Mouse (Mus musculus): ENCODE data around the gene Nos1. TPM values are rescaled to one million over a fixed set of nuclear protein-coding genes. Genes with fewer than 3 reads are reported as not detected.

Nos1 gene
- polyA plus RNA-seq, 1 experiment from 2014 or later = 7.8 TPM

DNA sequence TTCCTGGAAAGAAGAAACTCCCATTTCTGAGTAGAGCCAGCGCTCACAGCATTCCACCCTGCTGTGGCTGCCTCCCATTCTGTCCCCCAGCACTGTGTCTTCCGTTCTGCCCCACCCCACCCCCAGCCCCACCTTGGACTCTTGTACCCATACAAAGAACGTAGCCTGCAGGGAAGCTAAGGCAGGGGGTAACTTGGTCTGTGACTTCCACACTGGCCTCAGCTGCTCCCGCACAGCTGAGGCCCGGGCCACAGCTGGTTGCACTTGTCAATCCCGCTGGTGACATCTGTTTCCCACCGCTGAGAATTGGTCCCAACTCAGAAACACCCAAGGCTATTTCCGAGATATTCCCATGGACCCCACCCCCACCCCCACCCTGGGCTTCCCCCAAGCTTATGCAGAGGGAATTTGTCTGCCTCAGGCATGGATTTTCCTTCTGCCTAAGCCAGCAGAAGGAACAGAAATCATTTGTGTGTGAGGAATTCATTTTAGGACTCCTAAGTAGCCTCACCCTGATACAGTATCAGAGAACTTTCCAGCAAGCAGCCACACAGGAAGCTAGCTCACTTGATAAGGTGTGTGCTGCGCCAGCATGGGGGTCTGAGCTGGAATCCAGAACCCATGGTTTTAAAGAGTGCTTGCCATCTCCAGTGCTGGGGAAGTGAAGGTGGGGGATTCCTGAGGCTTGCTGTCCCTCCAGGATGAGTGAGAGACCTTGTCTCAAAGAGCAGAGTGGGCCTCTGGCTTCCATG is 117.4 kb downstream of the Nos1 start:
- H3K9ac ChIP-seq (replicated peaks; ENCODE audit: low read depth, low read length) = no peak overlapping the region; the same call in 1 of the 2 replicates
- peaks cover 18% of the 10 kb centered on the region for H3K4me1 ChIP-seq (replicated peaks; ENCODE audit: control insufficient read depth, insufficient read depth, low read length)
- no peaks in the 10 kb centered on the region for H3K9me3 ChIP-seq (ENCODE audit: control insufficient read depth, low read length)
- H3K4me3 ChIP-seq (replicated peaks; ENCODE audit: low read length) = no peak overlapping the region
- no peak overlapping the region for H3K27ac ChIP-seq (ENCODE audit: low read length)
- H3K4me2 ChIP-seq (ENCODE audit: low read length) = no peak overlapping the region
- H3K27me3 ChIP-seq (replicated peaks; ENCODE audit: control insufficient read depth, insufficient read depth, low read length) = no peaks in the 10 kb centered on the region
- WGBS = 19% methylated on average over 9 of the region's 9 CpGs
- no peaks in the 10 kb centered on the region for H3K36me3 ChIP-seq (ENCODE audit: control insufficient read depth, insufficient read depth)
- ATAC-seq = no peak

DNA sequence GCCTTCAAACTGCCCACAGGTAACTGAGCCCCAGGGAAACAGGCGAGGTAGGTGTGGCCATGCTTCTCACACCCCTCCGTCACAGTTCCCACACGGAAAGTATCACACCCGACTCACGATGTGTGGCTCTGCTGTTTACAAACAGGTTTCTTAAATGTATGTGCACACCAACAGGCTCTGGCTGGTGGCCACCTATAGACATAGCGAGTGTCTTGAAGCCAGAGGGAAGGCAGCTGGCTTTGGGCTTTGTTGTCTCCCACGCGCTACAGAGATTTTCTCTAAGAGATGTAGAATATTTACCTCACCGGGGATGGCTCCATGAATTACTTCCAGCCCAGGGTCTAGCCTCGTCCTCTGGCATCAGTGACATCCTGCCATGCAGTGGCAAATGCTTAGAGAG is 118.5 kb downstream of the Nos1 start:
- H3K27ac ChIP-seq (ENCODE audit: low read length) = no peak overlapping the region
- H3K4me1 ChIP-seq (replicated peaks; ENCODE audit: control insufficient read depth, insufficient read depth, low read length) = peaks cover 18% of the 10 kb centered on the region
- no peak overlapping the region for H3K4me3 ChIP-seq (replicated peaks; ENCODE audit: low read length)
- no peaks in the 10 kb centered on the region for H3K9me3 ChIP-seq (ENCODE audit: control insufficient read depth, low read length)
- no peaks in the 10 kb centered on the region for H3K36me3 ChIP-seq (ENCODE audit: control insufficient read depth, insufficient read depth)
- no peak overlapping the region for H3K4me2 ChIP-seq (ENCODE audit: low read length)
- H3K9ac ChIP-seq (replicated peaks; ENCODE audit: low read depth, low read length) = no peak overlapping the region
- ATAC-seq = no peak
- WGBS = 52% methylated on average over 10 of the region's 10 CpGs
- no peaks in the 10 kb centered on the region for H3K27me3 ChIP-seq (replicated peaks; ENCODE audit: control insufficient read depth, insufficient read depth, low read length)

DNA sequence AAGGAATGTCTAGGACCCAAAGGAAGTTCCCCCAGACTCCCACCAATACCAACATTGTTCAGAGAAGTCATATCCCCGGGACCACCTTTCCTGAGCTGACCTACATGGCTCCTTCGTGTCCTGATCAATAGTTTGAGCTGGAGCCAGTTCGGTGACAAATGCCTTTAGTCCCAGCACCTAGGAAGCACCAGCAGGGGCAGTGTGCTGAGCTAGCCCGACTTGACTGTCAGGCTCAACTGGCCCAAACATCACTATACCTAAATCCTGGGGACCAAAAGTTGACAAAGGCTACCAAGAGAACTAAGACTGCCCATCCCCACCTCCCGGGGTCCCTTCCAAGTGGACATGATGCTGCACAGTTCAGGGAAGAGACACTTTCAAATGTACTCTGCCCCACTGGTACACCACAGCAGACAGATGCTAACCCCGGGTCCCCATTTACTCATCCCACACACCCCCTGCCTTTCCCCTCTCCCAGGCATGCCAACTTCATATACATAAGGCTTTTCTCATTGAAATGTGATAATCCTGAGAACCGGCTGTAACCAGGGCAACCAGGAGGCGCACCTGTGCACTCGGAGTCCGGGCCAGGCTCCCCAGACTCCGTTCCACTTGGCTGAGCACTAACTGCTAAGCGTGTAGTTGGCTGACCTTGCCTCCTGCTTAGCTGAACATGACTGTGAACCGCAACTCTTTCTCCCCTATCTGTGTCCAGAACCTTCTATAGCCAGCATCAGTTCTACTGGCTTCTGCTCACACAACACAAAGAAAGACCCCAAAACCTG is 120.3 kb downstream of the Nos1 start:
- ATAC-seq = 0 out of 2 replicates have a peak, but pooled peaks have one; percentile 45

DNA sequence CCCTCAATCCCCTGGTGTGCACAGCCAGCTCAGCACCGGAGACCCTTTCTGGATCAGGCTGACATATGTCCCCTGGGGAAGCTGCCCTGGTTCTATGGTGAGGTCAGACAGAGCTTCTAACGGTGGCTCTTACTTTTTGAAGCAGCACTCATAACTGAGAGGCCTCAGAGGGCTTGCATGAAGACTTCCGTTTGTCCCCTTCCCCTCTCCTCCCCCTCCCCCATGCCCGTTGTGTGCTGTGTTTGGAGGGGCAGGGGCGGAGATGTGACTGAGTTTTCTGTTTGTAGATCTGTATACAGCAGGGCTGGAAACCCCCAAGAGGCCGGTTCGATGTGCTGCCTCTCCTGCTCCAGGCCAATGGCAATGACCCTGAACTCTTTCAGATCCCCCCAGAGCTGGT is 122.7 kb downstream of the Nos1 start:
- H3K4me3 ChIP-seq (replicated peaks; ENCODE audit: low read length) = no peak overlapping the region
- H3K27me3 ChIP-seq (replicated peaks; ENCODE audit: control insufficient read depth, insufficient read depth, low read length) = no peaks in the 10 kb centered on the region
- H3K4me1 ChIP-seq (replicated peaks; ENCODE audit: control insufficient read depth, insufficient read depth, low read length) = peaks cover 11% of the 10 kb centered on the region
- H3K4me2 ChIP-seq (ENCODE audit: low read length) = no peak overlapping the region
- H3K36me3 ChIP-seq (ENCODE audit: control insufficient read depth, insufficient read depth) = no peaks in the 10 kb centered on the region
- no peaks in the 10 kb centered on the region for H3K9me3 ChIP-seq (ENCODE audit: control insufficient read depth, low read length)
- WGBS = 51% methylated on average over 7 of the region's 7 CpGs
- ATAC-seq = no peak
- no peak overlapping the region for H3K27ac ChIP-seq (ENCODE audit: low read length)
- no peak overlapping the region for H3K9ac ChIP-seq (replicated peaks; ENCODE audit: low read depth, low read length)

More for the DNA sequence above, 120.3 kb downstream of the Nos1 start:
- Histone ChIP-seq H3K4me1 (replicated peaks; ENCODE audit: control insufficient read depth, insufficient read depth, low read length) (peaks cover 18% of the 10 kb centered on the region), H3K4me2 (ENCODE audit: low read length) (no peak overlapping the region), H3K4me3 (replicated peaks; ENCODE audit: low read length) (no peak overlapping the region), H3K9ac (replicated peaks; ENCODE audit: low read depth, low read length) (no peak overlapping the region), H3K27me3 (replicated peaks; ENCODE audit: control insufficient read depth, insufficient read depth, low read length) (no peaks in the 10 kb centered on the region), H3K36me3 (ENCODE audit: control insufficient read depth, insufficient read depth) (no peaks in the 10 kb centered on the region), H3K27ac (ENCODE audit: low read length) (no peak overlapping the region), H3K9me3 (ENCODE audit: control insufficient read depth, low read length) (no peaks in the 10 kb centered on the region)
- 9% methylated on average over 13 of the region's 13 CpGs for WGBS

DNA sequence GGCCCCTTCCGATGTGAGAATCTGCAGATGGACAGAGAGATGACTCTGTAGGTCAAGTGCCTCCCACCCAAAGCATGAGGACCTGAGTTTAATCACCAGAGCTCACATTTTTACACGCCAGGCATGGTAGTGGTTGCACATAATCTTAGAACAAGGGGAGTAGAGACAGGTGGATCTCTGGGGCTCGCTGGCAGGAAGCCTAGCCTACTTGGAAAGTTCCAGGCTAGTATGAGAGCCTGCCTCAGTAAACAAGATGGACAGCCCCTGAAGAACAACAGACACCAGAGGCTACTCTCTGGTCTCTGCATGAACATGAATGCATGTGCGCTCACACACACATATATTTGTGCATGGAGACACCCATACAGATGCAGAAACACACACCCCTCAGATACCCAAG is 124.9 kb downstream of the Nos1 start:
- no peak for ATAC-seq
- no peaks in the 10 kb centered on the region for H3K36me3 ChIP-seq (ENCODE audit: control insufficient read depth, insufficient read depth)
- no peak overlapping the region for H3K9ac ChIP-seq (replicated peaks; ENCODE audit: low read depth, low read length)
- 88% methylated on average over 4 of the region's 4 CpGs for WGBS
- H3K9me3 ChIP-seq (ENCODE audit: control insufficient read depth, low read length) = no peaks in the 10 kb centered on the region
- no peak overlapping the region for H3K4me3 ChIP-seq (replicated peaks; ENCODE audit: low read length)
- no peak overlapping the region for H3K4me2 ChIP-seq (ENCODE audit: low read length)
- no peak overlapping the region for H3K27ac ChIP-seq (ENCODE audit: low read length)
- no peaks in the 10 kb centered on the region for H3K27me3 ChIP-seq (replicated peaks; ENCODE audit: control insufficient read depth, insufficient read depth, low read length)
- H3K4me1 ChIP-seq (replicated peaks; ENCODE audit: control insufficient read depth, insufficient read depth, low read length) = peaks cover 7% of the 10 kb centered on the region

DNA sequence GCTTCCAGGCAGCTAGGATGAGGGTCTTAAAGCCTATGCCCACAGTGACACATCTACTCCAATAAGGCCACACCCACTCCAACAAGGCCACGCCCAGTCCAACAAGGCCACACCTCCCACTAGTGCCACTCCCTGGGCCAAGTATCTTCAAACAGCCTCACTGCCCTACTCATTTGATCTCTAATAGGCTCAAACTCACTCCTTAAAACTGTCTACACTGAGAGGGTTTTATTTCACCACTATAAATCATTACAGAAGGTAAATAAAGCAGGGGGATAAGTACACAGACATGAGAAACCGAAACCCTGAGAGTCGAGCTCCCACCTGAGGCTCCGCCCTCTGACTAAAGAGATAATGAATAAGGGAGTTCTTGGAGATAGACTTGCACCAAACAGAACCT is 128.7 kb downstream of the Nos1 start:
- Histone ChIP-seq H3K4me1 (replicated peaks; ENCODE audit: control insufficient read depth, insufficient read depth, low read length) (no peaks in the 10 kb centered on the region), H3K27ac (ENCODE audit: low read length) (no peak overlapping the region), H3K27me3 (replicated peaks; ENCODE audit: control insufficient read depth, insufficient read depth, low read length) (no peaks in the 10 kb centered on the region), H3K9ac (replicated peaks; ENCODE audit: low read depth, low read length) (no peak overlapping the region), H3K4me2 (ENCODE audit: low read length) (no peak overlapping the region), H3K36me3 (ENCODE audit: control insufficient read depth, insufficient read depth) (no peaks in the 10 kb centered on the region), H3K4me3 (replicated peaks; ENCODE audit: low read length) (no peak overlapping the region), H3K9me3 (ENCODE audit: control insufficient read depth, low read length) (no peaks in the 10 kb centered on the region)
- no peak for ATAC-seq
- whole genome bisulfite sequencing = 86% methylated on average over 4 of the region's 4 CpGs

DNA sequence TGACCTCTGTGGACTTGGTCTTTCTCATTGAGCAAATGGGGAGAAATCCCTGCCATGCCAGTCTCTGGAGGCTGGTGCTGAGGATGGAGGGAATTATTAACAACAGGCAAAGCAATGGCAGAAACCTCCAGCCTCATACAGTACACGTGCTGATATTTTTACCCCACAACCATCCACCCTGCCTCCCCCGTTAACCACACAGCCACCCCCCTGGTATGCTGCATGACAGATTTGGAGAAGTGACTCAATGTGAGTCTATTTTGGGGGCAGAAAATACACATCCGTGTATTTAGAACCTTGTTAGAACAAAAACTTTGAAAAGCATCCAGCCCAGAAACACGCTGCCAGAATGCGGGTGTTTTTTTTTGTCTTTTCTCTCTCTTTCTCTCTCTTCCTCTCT is 135.5 kb downstream of the Nos1 start:
- H3K27ac ChIP-seq (ENCODE audit: low read length) = no peak overlapping the region
- no peaks in the 10 kb centered on the region for H3K9me3 ChIP-seq (ENCODE audit: control insufficient read depth, low read length)
- H3K9ac ChIP-seq (replicated peaks; ENCODE audit: low read depth, low read length) = no peak overlapping the region
- no peak overlapping the region for H3K4me2 ChIP-seq (ENCODE audit: low read length)
- no peak for ATAC-seq
- no peaks in the 10 kb centered on the region for H3K4me1 ChIP-seq (replicated peaks; ENCODE audit: control insufficient read depth, insufficient read depth, low read length)
- no peaks in the 10 kb centered on the region for H3K27me3 ChIP-seq (replicated peaks; ENCODE audit: control insufficient read depth, insufficient read depth, low read length)
- WGBS = 86% methylated on average over 5 of the region's 5 CpGs
- no peak overlapping the region for H3K4me3 ChIP-seq (replicated peaks; ENCODE audit: low read length)
- H3K36me3 ChIP-seq (ENCODE audit: control insufficient read depth, insufficient read depth) = no peaks in the 10 kb centered on the region

DNA sequence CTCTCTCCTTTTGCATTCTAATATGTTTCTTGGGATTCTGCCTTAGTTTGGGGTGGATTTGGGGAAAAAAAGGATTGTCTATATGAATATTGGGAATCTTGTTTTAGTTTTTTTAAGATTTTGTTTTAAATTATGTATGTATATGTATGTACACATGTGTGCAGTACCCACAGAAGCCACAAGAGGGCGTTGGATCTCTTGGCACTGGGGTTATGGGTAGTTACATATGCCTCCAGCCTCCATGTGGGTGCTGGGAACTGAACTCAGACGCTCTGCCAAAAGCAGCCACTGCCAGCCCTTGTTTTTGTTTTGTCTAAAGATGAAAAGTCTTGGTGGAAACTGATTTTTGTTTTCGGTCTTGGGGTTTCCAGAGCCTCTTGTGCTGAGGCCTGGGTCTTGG is 136.1 kb downstream of the Nos1 start:
- Histone ChIP-seq H3K27ac (ENCODE audit: low read length) (no peak overlapping the region), H3K4me3 (replicated peaks; ENCODE audit: low read length) (no peak overlapping the region), H3K9ac (replicated peaks; ENCODE audit: low read depth, low read length) (no peak overlapping the region), H3K36me3 (ENCODE audit: control insufficient read depth, insufficient read depth) (no peaks in the 10 kb centered on the region), H3K4me1 (replicated peaks; ENCODE audit: control insufficient read depth, insufficient read depth, low read length) (no peaks in the 10 kb centered on the region), H3K9me3 (ENCODE audit: control insufficient read depth, low read length) (no peaks in the 10 kb centered on the region), H3K4me2 (ENCODE audit: low read length) (no peak overlapping the region), H3K27me3 (replicated peaks; ENCODE audit: control insufficient read depth, insufficient read depth, low read length) (no peaks in the 10 kb centered on the region)
- WGBS = 65% methylated on average over 3 of the region's 3 CpGs
- ATAC-seq = no peak

DNA sequence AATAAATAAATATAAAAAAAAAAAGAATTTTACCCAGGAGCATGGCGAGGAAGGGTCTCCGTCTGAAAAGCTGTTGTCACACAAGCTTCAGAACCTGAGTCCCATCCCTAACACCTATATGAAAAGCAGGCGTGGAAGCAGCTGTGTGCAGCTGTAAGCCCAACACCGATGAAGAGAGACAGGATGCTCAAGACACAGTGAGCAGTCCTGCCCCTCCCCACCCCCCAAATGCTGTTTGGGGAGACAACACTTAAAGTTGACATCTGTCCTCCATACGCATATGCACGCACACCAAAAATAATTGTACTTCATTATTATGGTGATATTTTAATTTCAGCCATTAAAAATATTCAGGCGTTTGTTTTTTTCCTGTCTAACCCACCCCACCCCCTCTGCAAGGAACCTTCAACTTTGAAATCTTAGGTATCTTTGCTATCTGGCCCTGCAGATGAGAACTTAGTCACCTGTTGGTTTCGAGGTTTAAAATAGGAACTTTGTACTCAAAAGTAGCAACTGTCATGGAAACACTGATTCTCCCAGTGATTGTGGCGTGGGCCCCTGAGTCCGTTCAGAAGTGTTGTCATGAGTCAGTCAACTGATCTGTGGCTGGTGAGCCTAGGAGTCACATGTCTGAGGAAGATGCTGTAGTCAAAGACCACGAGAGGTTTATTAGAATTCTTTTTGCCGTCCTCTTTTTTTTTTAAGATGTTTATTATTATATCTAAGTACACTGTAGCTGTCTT is 141.1 kb downstream of the Nos1 start:
- Histone ChIP-seq H3K4me2 (ENCODE audit: low read length) (no peak overlapping the region), H3K27me3 (replicated peaks; ENCODE audit: control insufficient read depth, insufficient read depth, low read length) (no peaks in the 10 kb centered on the region), H3K4me1 (replicated peaks; ENCODE audit: control insufficient read depth, insufficient read depth, low read length) (no peaks in the 10 kb centered on the region), H3K36me3 (ENCODE audit: control insufficient read depth, insufficient read depth) (no peaks in the 10 kb centered on the region), H3K4me3 (replicated peaks; ENCODE audit: low read length) (no peak overlapping the region), H3K9me3 (ENCODE audit: control insufficient read depth, low read length) (no peaks in the 10 kb centered on the region), H3K27ac (ENCODE audit: low read length) (no peak overlapping the region), H3K9ac (replicated peaks; ENCODE audit: low read depth, low read length) (no peak overlapping the region)
- no peak for ATAC-seq
- 90% methylated on average over 12 of the region's 12 CpGs for WGBS

All from forebrain, embryonic 16.5 days (tissue).